Mouse (Mus musculus) right cerebral cortex, adult 18-20 months (tissue): ENCODE measurements around the gene Pdgfra.

Experiments
- DNase-seq: peaks from one replicate; pipeline ENCODE4 v3.0.0; 2022; ENCODE audit warnings: mixed read lengths

The Pdgfra gene

DNA sequence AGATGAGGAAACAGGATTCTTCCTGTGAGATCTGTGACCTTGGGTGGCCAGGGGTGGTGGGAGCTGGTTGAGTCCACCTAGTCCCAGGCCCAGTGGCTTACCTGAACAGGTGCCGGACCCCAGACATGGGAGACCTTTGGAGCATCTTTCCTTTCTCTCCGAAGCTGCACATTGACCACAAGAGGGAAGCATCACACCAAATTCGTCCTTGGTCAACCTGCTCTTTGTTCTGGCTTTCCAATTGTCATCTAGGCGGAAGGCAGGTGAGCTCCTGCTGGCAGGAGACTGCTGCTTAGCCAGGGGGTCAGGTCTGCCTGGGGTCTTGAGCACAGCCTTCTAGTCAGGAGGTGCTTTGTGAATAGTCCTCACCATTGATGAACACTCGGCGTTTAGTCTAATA, 62.4 kb downstream of the Pdgfra start:
- peak; percentile 9 for DNase-seq

DNA sequence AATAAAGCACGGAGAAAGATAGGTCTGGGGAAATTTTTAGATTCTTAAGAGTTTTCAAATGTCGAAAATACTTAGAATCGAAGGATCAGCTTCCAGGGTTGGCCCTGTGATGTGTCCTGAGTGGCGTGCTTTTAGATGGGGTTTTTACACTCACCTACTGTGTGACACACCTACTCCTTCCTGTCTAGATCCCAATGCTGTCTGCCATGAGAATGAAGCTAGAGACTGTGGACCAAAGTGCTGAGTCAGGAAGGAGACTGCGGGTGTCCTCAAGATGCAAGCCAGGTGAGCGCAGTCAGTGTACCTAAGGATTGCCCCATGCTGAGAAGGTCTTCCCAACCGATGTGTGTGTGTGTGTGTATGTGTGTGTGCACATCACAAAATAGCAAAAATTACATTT, 62.8 kb downstream of the Pdgfra start:
- no peak for DNase-seq

DNA sequence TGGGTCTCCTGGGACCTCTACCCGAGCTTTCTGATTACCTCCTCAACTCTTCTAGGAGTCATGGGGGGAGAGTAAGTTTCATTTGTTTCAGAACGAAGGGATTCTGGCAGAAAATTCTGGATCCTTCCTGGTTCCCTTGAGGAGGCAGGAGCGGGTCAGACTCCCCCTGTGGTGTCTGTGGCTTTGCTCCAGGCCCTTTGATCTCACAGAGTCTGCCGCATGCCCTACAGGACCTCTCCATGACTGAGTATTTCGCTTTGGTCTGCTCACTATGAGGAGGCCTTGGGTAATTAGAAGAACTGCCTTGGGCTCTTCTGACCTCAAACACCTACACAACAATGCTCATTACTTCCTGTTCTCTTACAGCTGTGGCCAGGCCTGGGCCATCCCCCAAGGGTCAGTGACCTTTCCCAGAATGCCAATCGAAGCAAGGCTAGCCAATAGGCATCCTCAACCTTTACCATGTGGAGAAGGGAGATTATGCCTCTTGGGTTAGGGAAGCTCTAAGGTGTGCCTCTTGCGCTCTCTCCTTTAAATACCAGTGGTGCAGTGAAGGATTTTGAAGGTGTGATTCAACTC, 63.7 kb downstream of the Pdgfra start:
- DNase-seq = no peak

DNA sequence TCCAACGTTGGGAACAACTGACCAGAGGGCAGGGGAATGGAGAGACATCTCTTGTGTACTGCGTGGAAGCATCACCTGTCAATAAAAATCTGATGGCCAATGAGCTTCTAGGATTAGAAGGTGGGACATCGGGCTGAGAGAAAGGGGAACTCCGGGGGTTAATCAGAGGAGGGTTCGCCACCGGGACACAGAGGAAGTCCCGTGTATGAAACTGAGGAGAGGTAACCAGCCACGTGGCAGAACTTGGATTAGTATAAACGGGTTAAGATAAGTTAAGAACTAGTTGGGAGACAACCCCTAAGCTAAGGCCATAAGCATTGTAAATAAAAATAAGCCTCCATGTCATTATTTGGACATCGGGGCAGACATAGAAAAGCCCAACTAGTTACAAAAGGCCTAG, 69.5 kb downstream of the Pdgfra start:
- DNase-seq = no peak

DNA sequence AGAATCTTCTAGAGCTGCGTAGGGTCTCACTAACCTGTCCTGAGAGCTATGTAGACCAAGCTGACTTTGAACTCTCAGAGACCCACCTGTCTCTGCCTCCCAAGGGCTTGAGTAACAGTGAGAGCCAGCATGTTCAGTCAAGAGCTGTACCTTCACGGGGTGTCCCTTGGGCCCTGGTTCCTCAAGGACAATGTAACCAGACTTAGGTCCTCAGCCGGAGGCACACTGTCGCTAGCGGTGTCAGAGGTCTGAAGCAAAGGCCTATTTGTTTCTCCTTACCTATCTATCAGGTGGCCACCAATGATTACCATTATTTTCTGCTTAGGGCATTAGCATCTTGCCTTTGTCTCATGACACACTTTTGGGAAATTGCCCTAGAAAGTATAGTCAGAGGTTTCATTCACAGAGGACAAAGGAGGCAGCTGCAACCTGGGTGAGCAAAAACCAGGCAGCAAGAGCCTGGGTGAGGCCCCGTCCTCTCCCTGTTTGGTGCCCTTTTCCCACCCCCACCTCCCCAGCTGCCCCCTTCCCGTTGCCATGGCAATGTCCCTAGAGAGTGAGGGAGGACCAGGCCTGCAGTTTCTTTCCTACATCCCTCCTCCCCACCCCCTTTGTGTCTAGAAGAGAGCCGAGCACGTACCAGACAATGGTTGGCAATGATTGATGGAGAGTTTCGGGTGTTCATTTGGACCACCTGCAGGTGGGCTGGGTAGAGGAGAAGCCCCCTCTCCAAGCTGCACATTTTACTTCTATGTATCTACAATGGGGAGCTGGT, 70.6 kb downstream of the Pdgfra start:
- DNase-seq = no peak

DNA sequence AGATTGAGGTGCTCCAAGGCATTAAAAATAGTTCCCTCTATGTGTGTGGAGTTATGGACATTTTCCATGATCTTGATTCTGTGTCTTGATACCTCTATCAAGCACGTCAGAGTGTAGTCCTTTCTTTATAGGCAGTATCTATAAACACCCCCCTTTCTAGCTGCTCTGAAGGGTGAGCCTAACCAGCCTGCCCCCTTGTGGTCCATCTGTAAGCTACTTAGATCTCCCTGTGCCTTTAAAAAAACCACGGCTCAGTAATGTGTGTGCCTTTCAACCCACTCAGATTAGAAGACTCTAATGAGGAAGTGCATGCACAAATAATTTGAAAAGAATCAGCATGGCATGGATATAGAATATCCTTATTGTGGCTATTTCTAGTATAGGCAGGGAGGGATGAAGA, 86.3 kb downstream of the Pdgfra start:
- DNase-seq = no peak

DNA sequence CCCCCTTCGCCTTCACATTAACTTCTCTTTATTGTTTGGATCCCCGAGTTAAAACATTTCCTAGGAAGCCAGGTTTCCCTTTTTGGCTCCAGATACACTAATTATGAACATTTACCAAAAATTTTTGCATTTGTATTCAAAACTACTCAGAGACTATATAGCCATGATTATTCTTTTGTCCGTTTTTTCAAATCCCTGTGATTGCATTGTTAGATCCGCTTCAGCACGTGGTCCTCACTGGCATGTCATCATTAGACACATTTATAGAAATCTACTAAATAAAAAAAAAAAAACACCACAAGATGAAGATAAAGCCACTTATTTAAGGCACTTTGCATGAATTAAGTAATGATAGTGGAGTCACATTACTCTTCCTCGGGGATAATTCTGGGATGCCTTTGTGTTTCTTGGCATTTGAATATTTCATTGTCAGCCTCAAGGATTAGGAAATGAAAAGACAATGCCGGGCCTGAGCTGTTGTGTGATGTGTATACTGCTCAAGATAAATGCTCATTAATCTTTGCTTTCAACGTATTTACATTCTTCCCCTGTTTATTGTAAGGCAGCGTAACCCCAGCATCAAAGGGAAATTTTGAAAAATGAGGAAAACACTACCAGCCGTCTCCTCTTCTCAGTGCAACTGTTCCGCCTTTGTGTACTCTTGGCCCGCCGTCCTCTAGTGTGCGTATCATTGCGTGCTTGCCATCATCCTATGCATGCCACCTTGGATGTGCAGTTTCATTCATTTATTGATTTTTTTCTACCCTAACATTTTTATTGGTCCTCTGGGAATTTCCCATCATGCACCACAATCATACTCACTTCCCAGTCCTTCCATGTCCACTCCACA, 87.1 kb downstream of the Pdgfra start:
- no peak for DNase-seq

DNA sequence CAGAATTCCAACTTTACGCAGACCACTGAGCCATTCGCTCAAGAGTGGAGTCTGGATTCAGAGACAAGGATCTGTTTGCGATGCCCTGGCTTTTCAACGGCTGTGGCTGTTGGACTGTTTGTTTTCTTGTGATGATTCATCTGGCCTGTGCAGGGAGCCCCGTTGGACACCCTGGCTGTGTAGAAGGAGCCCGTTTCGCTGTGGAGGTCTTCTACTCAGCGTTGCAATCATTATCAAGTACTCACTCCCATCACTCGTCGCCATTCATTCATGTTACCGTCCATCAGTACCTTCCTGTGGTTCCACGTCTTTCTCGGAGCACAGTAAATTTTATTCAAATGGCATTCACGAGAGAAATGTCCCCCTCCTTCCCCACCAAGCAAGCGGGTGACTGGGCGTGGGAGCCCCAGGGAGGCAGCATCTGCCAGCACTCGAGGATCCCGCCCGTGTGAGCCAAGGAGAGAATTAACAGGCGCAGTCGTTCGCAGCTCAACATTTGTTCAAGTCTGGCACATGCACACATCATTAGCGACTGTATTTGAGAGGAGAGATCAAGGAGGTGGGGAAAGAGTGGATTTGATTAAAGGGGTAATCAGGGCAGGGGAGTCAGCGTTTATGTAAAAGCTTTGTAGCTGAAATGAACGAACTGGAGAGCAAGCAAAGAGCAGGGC, 95.1 kb downstream of the Pdgfra start:
- DNase-seq = peak; percentile 30
